Mouse (Mus musculus): Measurements from ENCODE around the gene Akap6. TPM values are rescaled to one million over a fixed set of nuclear protein-coding genes. Genes with fewer than 3 reads are reported as not detected.

Gene Akap6
- polyA plus RNA-seq, 1 experiment from 2014 or later: 15.3 TPM

DNA sequence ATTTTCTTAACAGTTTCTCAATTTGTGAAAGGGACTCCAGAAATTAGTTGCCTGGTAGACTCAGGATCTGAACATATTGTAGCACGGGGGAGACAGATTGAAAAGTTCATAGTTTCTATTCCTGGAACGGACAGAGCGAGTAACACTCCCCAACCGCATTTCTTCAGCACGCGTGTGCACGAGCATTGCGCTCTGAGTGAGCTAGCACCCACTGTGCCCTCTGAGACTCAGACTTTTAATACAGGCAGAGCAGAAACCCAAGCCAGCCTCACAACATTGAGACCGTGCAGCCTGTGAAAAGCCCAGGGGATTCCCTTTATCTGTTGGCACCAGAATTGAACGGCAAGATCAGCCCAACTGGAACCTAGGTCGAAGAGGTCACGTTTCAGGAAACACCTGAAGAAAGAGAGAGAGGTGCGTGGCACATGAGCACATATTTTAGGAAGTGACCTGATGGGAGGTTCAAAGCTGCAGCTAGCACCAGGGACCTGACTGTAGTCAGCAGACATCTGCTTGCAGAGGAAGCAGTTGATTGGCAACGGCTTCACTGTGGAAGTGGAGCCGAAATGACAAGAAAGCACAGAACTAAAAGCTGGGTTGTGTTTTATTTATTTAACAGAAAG is 240.3 kb downstream of the Akap6 start:
- Histone ChIP-seq H3K27ac (no peak overlapping the region), H3K9me3 (replicated peaks) (no peaks in the 10 kb centered on the region), H3K36me3 (ENCODE audit: poor library complexity, severe bottlenecking) (no peaks in the 10 kb centered on the region), H3K9ac (no peak overlapping the region), H3K4me3 (no peak overlapping the region), H3K4me1 (peaks cover 14% of the 10 kb centered on the region), H3K27me3 (no peaks in the 10 kb centered on the region), H3K4me2 (no peak overlapping the region)
- WGBS: 81% methylated on average over 15 of the region's 15 CpGs
- ATAC-seq: no peak

DNA sequence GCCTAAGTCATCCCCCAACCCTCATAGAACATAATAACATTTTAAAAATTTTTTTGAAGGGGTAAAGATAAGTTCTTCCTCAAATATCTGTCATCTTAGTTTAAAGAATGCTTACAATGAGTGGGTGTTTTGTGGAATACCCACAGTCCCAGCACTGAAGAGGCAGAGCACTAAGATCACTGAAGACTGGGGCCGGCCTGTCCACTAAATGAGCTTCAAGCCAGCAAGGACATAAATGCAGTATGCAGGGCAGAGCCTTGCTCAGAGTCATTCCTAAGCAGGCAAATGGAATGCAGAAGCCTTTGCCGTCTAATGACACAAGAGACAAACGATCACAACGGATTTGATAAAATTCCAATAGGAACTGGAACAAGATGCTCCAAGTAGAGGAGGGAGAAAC is 242.8 kb downstream of the Akap6 start:
- no peak for ATAC-seq
- no peaks in the 10 kb centered on the region for H3K9me3 ChIP-seq (replicated peaks)
- no peaks in the 10 kb centered on the region for H3K36me3 ChIP-seq (ENCODE audit: poor library complexity, severe bottlenecking)
- peaks cover 14% of the 10 kb centered on the region for H3K4me1 ChIP-seq
- no peak overlapping the region for H3K9ac ChIP-seq
- no peak overlapping the region; the same call in 1 of the 2 replicates for H3K27ac ChIP-seq
- H3K4me2 ChIP-seq: no peak overlapping the region
- H3K27me3 ChIP-seq: no peaks in the 10 kb centered on the region
- H3K4me3 ChIP-seq: no peak overlapping the region
- WGBS: 85% methylated on average over 4 of the region's 4 CpGs

DNA sequence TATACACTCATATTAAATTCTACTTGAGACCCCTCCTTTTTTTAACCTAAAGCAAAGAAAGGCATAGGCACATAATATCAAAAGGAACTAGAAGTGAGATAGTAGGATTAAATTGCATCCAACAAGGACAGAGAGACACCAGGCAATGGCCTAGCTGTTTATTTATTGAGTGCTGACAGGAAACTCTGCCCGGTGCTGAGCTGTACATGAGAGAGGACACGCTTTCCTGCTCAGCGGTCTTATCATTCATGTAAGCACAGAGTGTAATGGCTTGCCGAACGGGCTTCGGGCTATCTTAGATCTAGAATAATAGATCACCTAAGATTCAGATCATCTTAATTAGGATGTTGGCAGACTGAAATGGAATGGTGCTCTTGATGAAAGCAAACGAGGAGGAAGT is 245.1 kb downstream of the Akap6 start:
- H3K36me3 ChIP-seq (ENCODE audit: poor library complexity, severe bottlenecking): no peaks in the 10 kb centered on the region
- H3K9ac ChIP-seq: no peak overlapping the region
- ATAC-seq: no peak
- H3K9me3 ChIP-seq (replicated peaks): no peaks in the 10 kb centered on the region
- no peak overlapping the region for H3K4me3 ChIP-seq
- 81% methylated on average over 7 of the region's 7 CpGs for whole genome bisulfite sequencing
- H3K27ac ChIP-seq: no peak overlapping the region
- no peaks in the 10 kb centered on the region for H3K4me1 ChIP-seq
- no peaks in the 10 kb centered on the region for H3K27me3 ChIP-seq
- H3K4me2 ChIP-seq: no peak overlapping the region

DNA sequence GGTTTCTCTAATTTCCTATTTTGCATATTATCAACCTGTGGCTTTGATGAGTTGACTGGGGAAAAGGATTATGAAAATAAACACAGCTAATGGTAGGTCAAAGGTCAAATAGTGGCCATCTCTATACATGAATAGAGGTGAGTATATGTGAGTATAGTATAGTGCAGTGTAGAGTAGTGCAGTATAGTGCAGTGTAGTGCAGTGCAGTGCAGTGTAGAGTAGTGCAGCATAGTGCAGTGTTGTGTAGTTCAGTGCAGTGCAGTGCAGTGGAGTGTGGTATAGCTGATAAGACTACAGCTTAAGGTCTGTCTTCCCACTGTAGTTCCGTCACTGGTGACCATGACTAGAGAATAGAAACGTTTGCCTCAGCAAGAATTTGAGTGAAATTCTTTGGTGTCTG is 245.8 kb downstream of the Akap6 start:
- Histone ChIP-seq H3K27me3 (no peaks in the 10 kb centered on the region), H3K4me1 (no peaks in the 10 kb centered on the region), H3K36me3 (ENCODE audit: poor library complexity, severe bottlenecking) (no peaks in the 10 kb centered on the region), H3K27ac (no peak overlapping the region), H3K9ac (no peak overlapping the region), H3K4me3 (no peak overlapping the region), H3K9me3 (replicated peaks) (no peaks in the 10 kb centered on the region), H3K4me2 (no peak overlapping the region)
- 85% methylated on average over 2 of the region's 2 CpGs for WGBS
- ATAC-seq: no peak

DNA sequence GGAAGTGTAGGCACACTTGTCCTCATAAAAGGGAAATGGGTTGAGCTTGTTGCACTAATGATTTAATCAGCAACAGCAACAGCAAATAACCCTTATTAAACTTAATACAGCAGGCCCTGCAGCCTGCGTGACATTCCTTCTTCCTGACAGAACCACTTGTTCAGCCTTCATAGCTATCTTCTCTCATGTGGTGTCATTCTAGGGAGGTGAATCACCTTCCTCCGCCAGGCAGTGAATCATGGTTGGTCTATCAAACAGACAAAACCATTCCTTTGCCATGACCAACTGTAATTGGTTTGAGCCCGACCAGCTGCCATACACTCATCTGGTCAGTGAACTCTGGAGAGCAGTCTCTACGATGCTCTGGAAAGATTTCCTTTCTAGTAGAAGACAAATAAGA is 251.5 kb downstream of the Akap6 start:
- WGBS: 83% methylated on average over 4 of the region's 4 CpGs
- Histone ChIP-seq H3K36me3 (ENCODE audit: poor library complexity, severe bottlenecking) (0 out of 2 replicates have a peak, but pooled peaks cover 2% of the 10 kb centered on the region), H3K9me3 (replicated peaks) (no peaks in the 10 kb centered on the region), H3K4me3 (no peak overlapping the region), H3K4me1 (0 out of 2 replicates have a peak, but pooled peaks cover 3% of the 10 kb centered on the region), H3K27me3 (no peaks in the 10 kb centered on the region), H3K4me2 (no peak overlapping the region), H3K27ac (no peak overlapping the region), H3K9ac (no peak overlapping the region)
- no peak for ATAC-seq

DNA sequence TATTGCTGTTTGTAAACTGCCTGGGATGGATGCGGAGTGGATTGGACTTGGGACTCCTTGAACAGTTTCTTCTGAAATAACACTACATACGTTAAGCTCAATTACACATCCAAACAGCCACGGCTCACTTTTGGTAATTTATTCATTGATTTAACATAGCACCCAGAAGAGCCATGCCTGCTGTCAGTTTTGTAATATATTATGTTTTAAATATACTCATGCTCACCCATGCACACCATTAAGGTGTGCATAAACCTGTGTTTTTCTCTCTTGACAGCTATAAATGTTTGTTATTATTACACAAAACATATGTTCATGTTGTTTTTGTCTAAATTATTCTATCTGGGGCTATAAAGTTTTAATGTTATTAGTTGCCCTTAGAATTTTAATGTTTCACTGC is 258.4 kb downstream of the Akap6 start:
- ATAC-seq: no peak
- 79% methylated on average over 3 of the region's 3 CpGs for WGBS
- H3K4me2 ChIP-seq: no peak overlapping the region
- H3K27me3 ChIP-seq: no peaks in the 10 kb centered on the region
- no peak overlapping the region for H3K4me3 ChIP-seq
- H3K36me3 ChIP-seq (ENCODE audit: poor library complexity, severe bottlenecking): 0 out of 2 replicates have a peak, but pooled peaks cover 2% of the 10 kb centered on the region
- H3K27ac ChIP-seq: no peak overlapping the region
- 0 out of 2 replicates have a peak, but pooled peaks cover 3% of the 10 kb centered on the region for H3K4me1 ChIP-seq
- no peaks in the 10 kb centered on the region for H3K9me3 ChIP-seq (replicated peaks)
- no peak overlapping the region for H3K9ac ChIP-seq

DNA sequence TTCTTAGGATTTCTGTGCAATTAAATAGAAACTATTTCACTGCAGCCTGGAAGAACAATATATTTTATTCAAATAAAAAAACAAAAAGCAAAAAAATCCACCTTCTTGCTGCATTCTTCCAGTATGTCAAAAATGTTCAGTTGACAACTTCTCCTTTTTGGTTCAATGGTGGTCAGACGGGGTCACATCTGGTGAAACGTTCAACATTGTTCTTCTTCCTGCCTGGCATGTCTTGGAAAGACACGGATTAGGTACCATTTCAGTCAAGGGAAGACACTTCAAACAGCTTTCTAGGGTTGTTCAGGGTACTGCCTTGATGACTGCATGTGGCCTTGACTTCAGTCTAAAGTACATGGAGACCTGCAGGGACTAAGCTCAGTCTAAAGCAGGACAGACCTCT is 258.8 kb downstream of the Akap6 start:
- Histone ChIP-seq H3K36me3 (ENCODE audit: poor library complexity, severe bottlenecking) (0 out of 2 replicates have a peak, but pooled peaks cover 2% of the 10 kb centered on the region), H3K9ac (no peak overlapping the region), H3K4me3 (no peak overlapping the region), H3K9me3 (replicated peaks) (no peaks in the 10 kb centered on the region), H3K4me1 (0 out of 2 replicates have a peak, but pooled peaks cover 3% of the 10 kb centered on the region), H3K27me3 (no peaks in the 10 kb centered on the region), H3K27ac (no peak overlapping the region), H3K4me2 (no peak overlapping the region)
- 60% methylated on average over 3 of the region's 3 CpGs for WGBS
- no peak for ATAC-seq

DNA sequence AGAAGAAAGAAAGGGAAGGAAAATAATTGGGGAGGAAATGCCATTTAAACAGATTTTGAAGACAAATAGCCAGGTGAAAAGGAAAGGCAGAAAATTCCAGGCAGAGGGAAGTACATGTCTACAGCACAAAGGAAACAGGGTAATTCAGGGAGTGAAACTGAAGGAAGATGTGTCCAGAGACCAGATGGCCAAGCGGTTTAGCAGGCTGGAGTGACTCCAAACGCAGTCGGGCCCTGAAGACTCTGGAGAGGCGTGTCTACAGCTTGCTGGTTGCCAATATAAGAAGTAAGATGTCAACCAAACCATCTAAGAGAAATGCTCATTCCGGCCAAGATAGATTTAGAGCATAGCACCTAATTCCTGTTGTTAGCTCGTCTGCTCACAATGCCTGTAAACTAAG is 292.6 kb downstream of the Akap6 start:
- Histone ChIP-seq H3K4me3 (no peak overlapping the region), H3K27ac (0 out of 2 replicates have a peak overlapping the region, but pooled peaks have one; percentile 19), H3K4me2 (no peak overlapping the region), H3K9me3 (replicated peaks) (no peaks in the 10 kb centered on the region), H3K9ac (no peak overlapping the region), H3K27me3 (no peaks in the 10 kb centered on the region), H3K36me3 (ENCODE audit: poor library complexity, severe bottlenecking) (no peaks in the 10 kb centered on the region), H3K4me1 (peaks cover 7% of the 10 kb centered on the region)
- ATAC-seq: no peak
- 72% methylated on average over 6 of the region's 6 CpGs for WGBS

DNA sequence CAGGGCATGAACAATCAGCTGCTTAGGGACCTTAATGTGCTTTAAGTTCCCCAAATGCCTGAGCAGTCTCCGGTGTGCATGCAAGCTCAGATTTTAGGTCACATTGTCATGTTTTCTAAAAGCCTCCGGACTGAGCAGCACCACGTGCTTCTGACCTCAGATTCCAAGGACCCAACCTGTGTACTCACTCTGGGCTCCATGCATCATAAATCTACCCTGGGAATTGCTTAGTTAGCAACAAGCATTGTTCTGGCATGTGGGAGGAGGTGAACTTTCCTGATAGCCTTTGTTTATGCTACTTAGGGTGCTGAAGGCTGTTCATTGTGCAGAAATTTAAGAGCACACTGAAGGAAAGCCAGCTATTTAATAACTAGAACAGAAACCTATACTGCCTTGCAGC is 313.2 kb downstream of the Akap6 start:
- no peak overlapping the region for H3K9ac ChIP-seq
- no peaks in the 10 kb centered on the region for H3K27me3 ChIP-seq
- H3K4me1 ChIP-seq: no peaks in the 10 kb centered on the region
- H3K36me3 ChIP-seq (ENCODE audit: poor library complexity, severe bottlenecking): peaks cover 11% of the 10 kb centered on the region; the same call in 1 of the 2 replicates
- H3K27ac ChIP-seq: no peak overlapping the region
- no peak overlapping the region for H3K4me3 ChIP-seq
- H3K9me3 ChIP-seq (replicated peaks): no peaks in the 10 kb centered on the region
- ATAC-seq: no peak
- 3% methylated on average over 3 of the region's 3 CpGs for WGBS
- no peak overlapping the region for H3K4me2 ChIP-seq

DNA sequence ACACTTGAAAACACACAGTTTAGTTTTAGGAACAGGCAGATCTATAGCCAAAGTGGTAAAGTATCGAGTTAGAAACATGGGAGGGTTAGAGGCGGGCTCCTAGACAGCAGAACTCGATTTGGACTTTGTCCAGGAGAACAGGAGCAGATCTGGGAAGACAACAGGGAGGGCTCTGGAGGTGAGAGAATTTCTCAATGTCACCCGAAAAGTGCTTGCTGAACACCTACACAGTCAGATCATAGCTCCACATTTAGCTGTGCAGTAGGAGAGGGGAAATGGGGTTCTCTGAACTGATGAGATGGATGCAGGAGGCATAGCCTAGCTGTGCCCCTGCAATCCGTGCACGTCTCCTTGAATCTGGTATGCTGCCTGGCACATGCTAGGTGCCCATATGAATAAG is 315.4 kb downstream of the Akap6 start:
- Histone ChIP-seq H3K4me2 (no peak overlapping the region), H3K9me3 (replicated peaks) (no peaks in the 10 kb centered on the region), H3K4me1 (no peaks in the 10 kb centered on the region), H3K36me3 (ENCODE audit: poor library complexity, severe bottlenecking) (peaks cover 13% of the 10 kb centered on the region; the same call in 1 of the 2 replicates), H3K27me3 (no peaks in the 10 kb centered on the region), H3K27ac (no peak overlapping the region), H3K9ac (no peak overlapping the region), H3K4me3 (no peak overlapping the region)
- 95% methylated on average over 6 of the region's 6 CpGs for WGBS
- ATAC-seq: no peak

DNA sequence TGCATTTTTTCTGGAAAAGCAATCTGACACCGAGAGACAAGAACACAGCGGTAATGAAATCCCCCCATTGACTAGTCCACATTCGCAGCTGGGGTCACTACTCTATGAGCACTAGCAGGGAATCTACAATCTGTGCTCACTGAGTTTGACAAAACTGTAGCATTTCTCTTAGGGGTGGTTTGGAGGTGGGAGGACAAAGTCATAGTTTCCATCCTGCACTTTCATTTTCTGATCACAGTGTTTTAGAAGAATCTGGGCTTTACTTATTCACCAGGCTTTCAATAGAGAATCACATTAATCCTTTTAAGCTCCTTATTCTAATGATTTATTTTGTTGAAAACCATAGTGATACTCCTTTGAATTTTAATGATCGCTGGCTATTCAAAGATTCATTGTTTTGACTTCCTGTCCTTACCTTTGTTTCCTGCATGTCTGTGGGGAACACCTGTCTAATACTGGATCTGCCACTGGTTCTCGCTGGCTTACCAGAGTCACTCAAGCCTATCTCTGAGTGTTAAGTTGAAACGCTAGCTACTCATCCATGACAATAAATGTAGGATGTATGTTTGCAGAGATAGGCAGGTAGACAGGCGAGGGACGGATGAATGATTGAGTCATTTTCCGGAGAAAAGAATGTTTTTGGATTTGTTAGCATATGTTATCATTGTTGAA is 325.5 kb downstream of the Akap6 start:
- WGBS: 59% methylated on average over 9 of the region's 9 CpGs
- no peak for ATAC-seq
- H3K4me3 ChIP-seq: no peak overlapping the region
- H3K4me2 ChIP-seq: no peak overlapping the region
- H3K9me3 ChIP-seq (replicated peaks): no peaks in the 10 kb centered on the region
- peaks cover 16% of the 10 kb centered on the region for H3K4me1 ChIP-seq
- H3K27ac ChIP-seq: no peak overlapping the region
- H3K9ac ChIP-seq: no peak overlapping the region
- no peaks in the 10 kb centered on the region for H3K36me3 ChIP-seq (ENCODE audit: poor library complexity, severe bottlenecking)
- no peaks in the 10 kb centered on the region for H3K27me3 ChIP-seq

DNA sequence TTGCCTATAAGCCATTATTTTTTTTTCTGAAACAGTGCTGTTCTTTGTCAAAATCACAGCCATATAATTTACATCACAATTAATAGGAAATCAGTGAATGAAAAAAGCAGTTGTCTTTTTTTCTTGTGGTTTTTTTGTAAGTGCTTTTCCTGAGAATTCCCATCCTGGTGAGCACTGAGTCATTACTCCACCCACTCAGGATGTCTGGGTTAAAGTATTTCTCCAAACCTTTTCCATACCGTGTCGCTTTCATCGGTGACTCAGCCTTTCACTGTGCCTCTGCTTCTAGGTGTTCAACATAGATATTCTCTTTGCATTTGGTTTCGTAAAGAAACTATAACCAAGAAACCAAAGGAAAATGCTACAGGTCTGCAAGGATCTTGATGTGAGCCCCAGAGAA is 328.1 kb downstream of the Akap6 start:
- Histone ChIP-seq H3K27ac (no peak overlapping the region), H3K4me3 (no peak overlapping the region), H3K9me3 (replicated peaks) (no peaks in the 10 kb centered on the region), H3K36me3 (ENCODE audit: poor library complexity, severe bottlenecking) (no peaks in the 10 kb centered on the region), H3K9ac (no peak overlapping the region), H3K27me3 (no peaks in the 10 kb centered on the region), H3K4me1 (peaks cover 16% of the 10 kb centered on the region), H3K4me2 (no peak overlapping the region)
- no peak for ATAC-seq
- 86% methylated on average over 4 of the region's 4 CpGs for WGBS

Data from forebrain, embryonic 13.5 days (tissue).